Mouse (Mus musculus): ENCODE results near the gene Dct. TPM values are rescaled to one million over a fixed set of nuclear protein-coding genes. Genes with fewer than 3 reads are reported as not detected.
A peak's percentile ranks its signal among the peaks of the same experiment; 100 is the strongest.

Dct gene
- polyA plus RNA-seq, 1 experiment from 2014 or later = 0.80 TPM

- Histone ChIP-seq H3K27me3 (ENCODE audit: control insufficient read depth, insufficient read depth, low read length) (no peaks in the 10 kb centered on the region), H3K4me1 (replicated peaks; ENCODE audit: control insufficient read depth, insufficient read depth, low read length) (no peaks in the 10 kb centered on the region), H3K27ac (no peak overlapping the region), H3K36me3 (replicated peaks; ENCODE audit: control insufficient read depth, insufficient read depth) (no peaks in the 10 kb centered on the region), H3K9ac (no peak overlapping the region), H3K9me3 (ENCODE audit: control insufficient read depth, low read length) (no peaks in the 10 kb centered on the region), H3K4me3 (replicated peaks; ENCODE audit: low read length) (no peak overlapping the region), H3K4me2 (replicated peaks) (0 out of 2 replicates have a peak overlapping the region, but pooled peaks have one; percentile 6)
- WGBS = 28% methylated on average over 11 of the region's 11 CpGs
- ATAC-seq (ENCODE audit: low FRiP score) (no peak), DNase-seq (ENCODE audit: low spot score) (no peak)
Measured at GRCm38 (mm10) chr14:118080606-118081005, 28.6 kb upstream of the Dct start.

DNA sequence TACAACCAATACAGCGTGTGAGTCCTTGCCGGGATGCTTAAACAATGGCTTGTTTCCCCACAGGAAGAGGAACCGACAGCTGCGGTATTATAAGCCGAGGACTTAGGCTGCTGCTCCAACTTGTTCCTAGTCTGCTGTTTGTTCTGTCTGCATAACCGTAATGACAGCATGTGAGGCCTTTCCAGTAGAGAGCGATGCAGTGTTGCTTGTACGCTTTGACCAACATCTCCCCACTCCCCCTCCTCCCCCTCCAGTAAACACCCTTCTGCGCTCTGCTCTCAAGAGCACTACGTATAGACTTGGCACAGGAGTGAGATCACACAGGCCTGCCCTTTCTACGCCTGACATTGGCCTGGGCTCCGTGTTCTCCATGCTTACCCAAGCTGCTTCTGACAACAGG lies 18.1 kb upstream of the Dct start:
- no peaks in the 10 kb centered on the region for H3K36me3 ChIP-seq (replicated peaks; ENCODE audit: control insufficient read depth, insufficient read depth)
- 75% methylated on average over 12 of the region's 12 CpGs for WGBS
- no peak overlapping the region for H3K9ac ChIP-seq
- 0 out of 2 replicates have a peak, but pooled peaks have one; percentile 21 for ATAC-seq (ENCODE audit: low FRiP score)
- H3K9me3 ChIP-seq (ENCODE audit: control insufficient read depth, low read length) = no peaks in the 10 kb centered on the region
- no peaks in the 10 kb centered on the region for H3K4me1 ChIP-seq (replicated peaks; ENCODE audit: control insufficient read depth, insufficient read depth, low read length)
- DNase-seq (ENCODE audit: low spot score) = no peak
- H3K27me3 ChIP-seq (ENCODE audit: control insufficient read depth, insufficient read depth, low read length) = no peaks in the 10 kb centered on the region
- H3K4me3 ChIP-seq (replicated peaks; ENCODE audit: low read length) = no peak overlapping the region
- H3K27ac ChIP-seq = no peak overlapping the region
- H3K4me2 ChIP-seq (replicated peaks) = no peak overlapping the region

DNA sequence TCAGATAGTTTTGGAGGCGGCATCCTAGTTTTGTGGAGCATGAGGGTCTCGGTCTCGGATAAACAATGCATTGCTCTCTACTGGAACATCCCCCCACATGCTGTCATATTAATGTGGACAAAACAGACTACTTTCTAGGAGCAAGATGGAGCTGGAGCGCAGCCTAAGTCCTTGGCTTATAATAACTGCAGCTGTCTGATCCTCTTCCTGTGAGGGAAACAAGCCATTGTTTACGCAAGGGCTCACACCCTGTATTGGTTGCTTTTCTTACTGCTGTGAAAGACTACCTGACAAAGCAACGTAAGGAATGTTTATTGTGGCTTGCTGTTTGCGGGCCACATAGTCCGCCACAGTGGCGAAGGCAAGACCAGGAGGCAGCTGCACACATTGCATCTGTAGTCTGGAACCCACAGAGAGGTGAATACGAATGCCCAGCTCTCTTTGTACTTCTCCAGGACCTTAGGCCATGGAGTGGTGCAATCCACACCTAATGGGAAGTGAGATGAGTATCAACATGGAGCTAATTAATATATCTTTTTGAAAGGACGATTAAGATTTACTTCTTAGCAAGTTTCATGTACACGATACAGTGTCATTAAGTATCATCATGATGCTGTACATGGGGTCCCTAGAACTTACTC lies 17.5 kb upstream of the Dct start:
- Histone ChIP-seq H3K36me3 (replicated peaks; ENCODE audit: control insufficient read depth, insufficient read depth) (no peaks in the 10 kb centered on the region), H3K4me2 (replicated peaks) (no peak overlapping the region), H3K4me3 (replicated peaks; ENCODE audit: low read length) (no peak overlapping the region), H3K27me3 (ENCODE audit: control insufficient read depth, insufficient read depth, low read length) (no peaks in the 10 kb centered on the region), H3K9ac (no peak overlapping the region), H3K9me3 (ENCODE audit: control insufficient read depth, low read length) (no peaks in the 10 kb centered on the region), H3K27ac (no peak overlapping the region), H3K4me1 (replicated peaks; ENCODE audit: control insufficient read depth, insufficient read depth, low read length) (no peaks in the 10 kb centered on the region)
- 87% methylated on average over 12 of the region's 12 CpGs for WGBS
- ATAC-seq (ENCODE audit: low FRiP score) (no peak), DNase-seq (ENCODE audit: low spot score) (no peak)

GRCm38 (mm10) chr14:118061766-118062432 lies 9.9 kb upstream of the Dct start:
- WGBS = 79% methylated on average over 7 of the region's 7 CpGs
- no peaks in the 10 kb centered on the region for H3K27me3 ChIP-seq (ENCODE audit: control insufficient read depth, insufficient read depth, low read length)
- no peak overlapping the region for H3K4me2 ChIP-seq (replicated peaks)
- no peak overlapping the region for H3K9ac ChIP-seq
- H3K27ac ChIP-seq = no peak overlapping the region
- DNase-seq (ENCODE audit: low spot score) (no peak), ATAC-seq (ENCODE audit: low FRiP score) (no peak)
- no peaks in the 10 kb centered on the region for H3K9me3 ChIP-seq (ENCODE audit: control insufficient read depth, low read length)
- no peaks in the 10 kb centered on the region for H3K36me3 ChIP-seq (replicated peaks; ENCODE audit: control insufficient read depth, insufficient read depth)
- H3K4me1 ChIP-seq (replicated peaks; ENCODE audit: control insufficient read depth, insufficient read depth, low read length) = no peaks in the 10 kb centered on the region
- H3K4me3 ChIP-seq (replicated peaks; ENCODE audit: low read length) = no peak overlapping the region

DNA sequence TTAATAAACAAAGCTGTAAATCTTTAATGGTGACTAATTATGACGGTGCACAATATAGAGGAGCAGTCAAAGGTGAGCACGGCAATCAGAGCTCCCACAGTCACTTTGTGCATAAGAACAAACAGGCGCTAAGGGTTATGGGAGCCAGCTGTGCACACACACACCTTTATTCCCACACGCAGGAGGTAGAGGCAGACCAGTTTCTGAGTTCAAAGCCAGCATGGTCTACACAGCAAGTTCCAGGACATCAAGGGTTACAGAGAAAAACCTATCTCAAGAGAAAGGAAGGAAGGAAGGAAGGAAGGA lies 6.5 kb upstream of the Dct start:
- WGBS = 88% methylated on average over 4 of the region's 4 CpGs
- DNase-seq (ENCODE audit: low spot score) = no peak
- H3K27me3 ChIP-seq (ENCODE audit: control insufficient read depth, insufficient read depth, low read length) = no peaks in the 10 kb centered on the region

GRCm38 (mm10) chr14:118057696-118058580 lies 5.9 kb upstream of the Dct start:
- Histone ChIP-seq H3K9me3 (ENCODE audit: control insufficient read depth, low read length) (no peaks in the 10 kb centered on the region), H3K4me2 (replicated peaks) (no peak overlapping the region), H3K36me3 (replicated peaks; ENCODE audit: control insufficient read depth, insufficient read depth) (no peaks in the 10 kb centered on the region), H3K9ac (no peak overlapping the region), H3K27ac (no peak overlapping the region), H3K27me3 (ENCODE audit: control insufficient read depth, insufficient read depth, low read length) (no peaks in the 10 kb centered on the region), H3K4me3 (replicated peaks; ENCODE audit: low read length) (no peak overlapping the region), H3K4me1 (replicated peaks; ENCODE audit: control insufficient read depth, insufficient read depth, low read length) (no peaks in the 10 kb centered on the region)
- DNase-seq (ENCODE audit: low spot score) (no peak), ATAC-seq (ENCODE audit: low FRiP score) (no peak)
- WGBS = 91% methylated on average over 25 of the region's 25 CpGs

More for the DNA sequence above, 6.5 kb upstream of the Dct start:
- Histone ChIP-seq H3K4me2 (replicated peaks) (no peak overlapping the region), H3K4me1 (replicated peaks; ENCODE audit: control insufficient read depth, insufficient read depth, low read length) (no peaks in the 10 kb centered on the region), H3K36me3 (replicated peaks; ENCODE audit: control insufficient read depth, insufficient read depth) (no peaks in the 10 kb centered on the region), H3K9ac (no peak overlapping the region), H3K4me3 (replicated peaks; ENCODE audit: low read length) (no peak overlapping the region), H3K9me3 (ENCODE audit: control insufficient read depth, low read length) (no peaks in the 10 kb centered on the region), H3K27ac (no peak overlapping the region)
- no peak for ATAC-seq (ENCODE audit: low FRiP score)

- no peaks in the 10 kb centered on the region for H3K36me3 ChIP-seq (replicated peaks; ENCODE audit: control insufficient read depth, insufficient read depth)
- H3K9me3 ChIP-seq (ENCODE audit: control insufficient read depth, low read length) = no peaks in the 10 kb centered on the region
- WGBS = 52% methylated on average over 11 of the region's 11 CpGs
- no peak overlapping the region for H3K4me2 ChIP-seq (replicated peaks)
- no peak for DNase-seq (ENCODE audit: low spot score)
- H3K9ac ChIP-seq = no peak overlapping the region
- H3K4me3 ChIP-seq (replicated peaks; ENCODE audit: low read length) = no peak overlapping the region
- peak; percentile 15; the same call in 1 of the 2 replicates for ATAC-seq (ENCODE audit: low FRiP score)
- H3K27me3 ChIP-seq (ENCODE audit: control insufficient read depth, insufficient read depth, low read length) = peaks cover 8% of the 10 kb centered on the region; the same call in 1 of the 2 replicates
- H3K27ac ChIP-seq = no peak overlapping the region
- H3K4me1 ChIP-seq (replicated peaks; ENCODE audit: control insufficient read depth, insufficient read depth, low read length) = no peaks in the 10 kb centered on the region; the same call in 1 of the 2 replicates
Measured at GRCm38 (mm10) chr14:118052770-118053169, 726 bp upstream of the Dct start.

GRCm38 (mm10) chr14:118051396-118051795 lies 648 bp downstream of the Dct start:
- ATAC-seq (ENCODE audit: low FRiP score) (0 out of 2 replicates have a peak, but pooled peaks have one; percentile 12), DNase-seq (ENCODE audit: low spot score) (no peak)
- H3K27ac ChIP-seq = no peak overlapping the region
- H3K9ac ChIP-seq = no peak overlapping the region
- H3K4me3 ChIP-seq (replicated peaks; ENCODE audit: low read length) = no peak overlapping the region
- no peaks in the 10 kb centered on the region for H3K9me3 ChIP-seq (ENCODE audit: control insufficient read depth, low read length)
- WGBS = 79% methylated on average over 11 of the region's 11 CpGs
- H3K4me1 ChIP-seq (replicated peaks; ENCODE audit: control insufficient read depth, insufficient read depth, low read length) = no peaks in the 10 kb centered on the region; the same call in 1 of the 2 replicates
- no peaks in the 10 kb centered on the region for H3K36me3 ChIP-seq (replicated peaks; ENCODE audit: control insufficient read depth, insufficient read depth)
- H3K4me2 ChIP-seq (replicated peaks) = no peak overlapping the region
- H3K27me3 ChIP-seq (ENCODE audit: control insufficient read depth, insufficient read depth, low read length) = peaks cover 8% of the 10 kb centered on the region; the same call in 1 of the 2 replicates

GRCm38 (mm10) chr14:118050990-118051389 lies 1.1 kb downstream of the Dct start:
- ATAC-seq (ENCODE audit: low FRiP score) = no peak
- WGBS = 85% methylated on average over 12 of the region's 12 CpGs
- no peak for DNase-seq (ENCODE audit: low spot score)

More at GRCm38 (mm10) chr14:118050990-118051389, 1.1 kb downstream of the Dct start:
- Histone ChIP-seq H3K4me2 (replicated peaks) (no peak overlapping the region), H3K9ac (no peak overlapping the region), H3K9me3 (ENCODE audit: control insufficient read depth, low read length) (no peaks in the 10 kb centered on the region), H3K27ac (no peak overlapping the region), H3K4me3 (replicated peaks; ENCODE audit: low read length) (no peak overlapping the region), H3K36me3 (replicated peaks; ENCODE audit: control insufficient read depth, insufficient read depth) (no peaks in the 10 kb centered on the region), H3K4me1 (replicated peaks; ENCODE audit: control insufficient read depth, insufficient read depth, low read length) (no peaks in the 10 kb centered on the region; the same call in 1 of the 2 replicates), H3K27me3 (ENCODE audit: control insufficient read depth, insufficient read depth, low read length) (peaks cover 8% of the 10 kb centered on the region; the same call in 1 of the 2 replicates)

Measured in hindbrain, embryonic 14.5 days (tissue).